Mouse (Mus musculus) adrenal gland, postnatal 36 days (tissue): ENCODE results near the gene Mab21l3. TPM values are rescaled to one million over a fixed set of nuclear protein-coding genes. Genes with fewer than 3 reads are reported as not detected.
"Not testable (repeated sequence)": the region's sequence is repeated elsewhere in the genome, so short reads cannot be mapped to it uniquely, and the experiment has no call there.

ENCODE experiments used
- DNase-seq, 2 experiments: peaks; one replicate each; pipeline ENCODE4 v3.0.0; 2021; ENCODE audit warnings: mixed read lengths in 1 of 2
- total RNA-seq, 2 experiments: library from RNA; stranded (reverse); gene quantifications; 2 replicates each; pipeline ENCODE4 v1.2.3; 2021

Mab21l3 gene
- total RNA-seq, 2 experiments from 2014 or later, result 0.89 TPM; not detected in 1

GRCm38 (mm10) chr3:101842372-101843094, 6.2 kb downstream of the Mab21l3 start:
- DNase-seq, result no peak

- DNase-seq, result no peak
These were observed 9.4 kb downstream of the Mab21l3 start for GRCm38 (mm10) chr3:101839327-101839726.

GRCm38 (mm10) chr3:101836971-101837370, 11.8 kb downstream of the Mab21l3 start:
- no peak for DNase-seq

GRCm38 (mm10) chr3:101836532-101836931, 12.2 kb downstream of the Mab21l3 start:
- no peak for DNase-seq

DNA sequence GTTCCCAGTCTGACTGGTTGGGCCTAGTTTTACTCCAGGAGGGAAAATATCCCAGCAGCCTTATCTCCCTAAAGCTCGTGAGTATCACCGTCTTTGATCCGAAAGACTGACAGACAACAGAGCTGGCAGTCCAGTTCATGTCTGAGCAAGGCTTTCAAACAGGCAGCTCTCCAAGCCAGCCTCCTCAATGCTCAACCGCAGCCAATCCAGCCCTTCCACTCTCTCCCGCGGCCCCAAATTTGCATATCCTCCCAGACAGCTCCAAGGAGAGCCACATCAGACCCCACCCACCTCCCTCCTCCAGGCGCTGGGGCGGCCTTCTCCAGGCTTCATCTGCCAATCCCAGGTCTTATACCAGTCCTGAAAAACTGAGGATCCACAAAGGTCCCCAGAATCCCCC, 12.7 kb downstream of the Mab21l3 start:
- peak; percentile 80 to 86 for DNase-seq

DNA sequence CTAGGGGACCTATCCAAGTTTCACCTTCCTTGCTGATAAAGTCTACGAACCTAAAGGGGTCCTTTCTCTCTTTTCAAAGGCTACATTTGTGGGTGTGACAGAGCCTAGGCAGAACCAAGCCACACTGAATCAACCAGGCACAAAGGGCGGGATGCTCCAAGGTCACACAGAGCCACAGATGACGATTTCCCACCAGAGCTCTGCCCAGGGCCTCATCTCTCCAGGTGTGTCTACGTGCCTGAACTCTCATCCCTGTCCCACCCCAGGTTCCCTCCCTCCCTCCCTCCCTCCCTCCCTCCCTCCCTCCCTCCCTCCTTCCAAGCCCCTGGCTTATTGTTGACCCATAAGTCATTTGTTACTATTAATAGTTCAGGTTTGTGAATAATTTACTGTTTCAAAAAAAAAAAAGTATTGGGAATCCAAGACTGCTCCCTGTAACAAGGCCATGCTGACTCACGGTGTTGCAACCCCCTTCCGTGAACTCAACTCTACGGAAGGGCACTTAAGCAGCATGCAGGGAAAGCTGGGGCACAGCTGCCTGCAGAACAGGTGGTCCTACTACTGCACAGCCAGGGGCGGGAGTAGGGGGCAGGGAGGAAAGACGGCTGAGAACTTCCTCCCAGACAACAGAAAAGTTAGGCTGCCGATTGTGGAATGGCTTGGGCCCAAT, 17.4 kb downstream of the Mab21l3 start:
- DNase-seq, result peak; percentile 80 to 87

GRCm38 (mm10) chr3:101829881-101830616, 18.7 kb downstream of the Mab21l3 start:
- no peak for DNase-seq

GRCm38 (mm10) chr3:101828595-101828994, 20.2 kb downstream of the Mab21l3 start:
- DNase-seq, result no peak

DNA sequence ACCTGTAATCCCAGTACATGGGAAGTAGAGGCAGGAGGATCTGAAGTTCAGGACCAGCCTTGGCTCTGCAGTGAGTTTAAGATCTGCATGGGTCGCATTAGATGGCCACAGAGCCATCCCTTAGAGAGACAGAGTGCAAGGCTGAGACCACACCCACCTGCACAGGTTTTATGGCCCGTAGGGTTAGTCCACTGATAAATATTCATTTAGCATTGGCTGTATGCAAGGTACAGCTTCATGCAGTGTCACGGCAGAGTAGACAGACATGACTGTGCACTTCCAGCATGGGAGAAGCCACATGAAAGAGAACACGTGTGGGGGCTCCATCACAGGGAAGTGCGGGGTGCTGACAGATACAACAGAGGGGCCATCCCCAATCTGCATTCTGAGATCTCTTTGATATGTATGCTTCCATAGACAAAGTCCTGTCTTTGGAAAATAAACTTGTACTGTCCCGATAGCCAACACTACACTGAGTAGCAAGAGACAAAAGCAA, 21.5 kb downstream of the Mab21l3 start:
- DNase-seq, result no peak

GRCm38 (mm10) chr3:101824338-101824737, 24.4 kb downstream of the Mab21l3 start:
- no peak for DNase-seq

- no peak for DNase-seq
These were observed 26.7 kb downstream of the Mab21l3 start for GRCm38 (mm10) chr3:101822052-101822451.

- not testable (repeated sequence) for DNase-seq
These were observed 28.1 kb downstream of the Mab21l3 start for GRCm38 (mm10) chr3:101820708-101821107.

DNA sequence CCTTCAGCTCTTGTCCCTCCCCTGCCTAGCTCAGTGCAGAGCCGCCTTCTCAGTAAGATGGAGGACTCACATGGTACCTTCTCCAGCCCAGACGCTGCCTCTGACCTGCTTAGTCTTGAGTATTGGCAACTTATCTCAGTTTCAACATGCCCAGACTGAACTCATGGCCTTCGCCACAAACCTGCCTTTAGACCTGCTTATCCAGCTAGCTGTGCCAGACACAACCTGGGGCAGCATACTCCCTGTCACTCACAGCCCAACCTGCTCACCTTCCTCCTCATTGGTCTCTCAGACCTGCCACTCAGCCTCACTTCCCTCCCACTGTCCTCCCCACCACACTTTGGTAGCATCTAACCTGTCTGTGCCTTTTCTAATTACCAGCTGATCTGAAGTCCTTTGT, 32.8 kb downstream of the Mab21l3 start:
- no peak for DNase-seq

GRCm38 (mm10) chr3:101814790-101815189, 34.0 kb downstream of the Mab21l3 start:
- DNase-seq, result no peak

DNA sequence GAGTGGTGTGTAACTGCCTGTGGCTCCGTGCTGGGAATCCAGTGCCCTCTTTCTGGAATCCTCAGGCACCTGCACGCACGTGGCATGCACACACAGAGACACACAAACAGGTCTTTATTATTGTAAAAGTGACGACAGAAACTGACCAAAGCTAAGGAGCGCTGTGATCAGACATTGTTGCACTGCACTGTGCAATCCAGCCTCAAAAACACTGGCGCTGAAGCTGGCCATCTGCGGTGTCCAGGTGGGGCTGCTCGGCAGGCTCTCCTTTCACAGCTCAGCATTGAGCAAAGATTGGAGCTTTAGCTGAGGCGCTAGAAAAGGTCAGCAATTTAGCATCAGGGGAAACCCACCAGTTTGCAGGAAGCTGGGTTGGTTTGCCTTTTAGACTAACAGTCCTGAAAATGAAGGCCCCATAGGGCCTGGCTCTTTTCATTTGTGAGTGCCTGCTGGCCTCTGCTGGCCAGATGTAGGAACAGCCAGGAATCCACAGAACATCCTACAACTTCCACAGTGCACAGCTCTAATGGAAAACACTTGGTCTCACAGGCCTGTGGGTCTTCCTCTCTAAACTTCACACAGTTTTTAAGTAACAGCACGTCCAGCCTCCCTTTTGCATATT, 36.3 kb downstream of the Mab21l3 start:
- DNase-seq, result peak; percentile 65 to 71

DNA sequence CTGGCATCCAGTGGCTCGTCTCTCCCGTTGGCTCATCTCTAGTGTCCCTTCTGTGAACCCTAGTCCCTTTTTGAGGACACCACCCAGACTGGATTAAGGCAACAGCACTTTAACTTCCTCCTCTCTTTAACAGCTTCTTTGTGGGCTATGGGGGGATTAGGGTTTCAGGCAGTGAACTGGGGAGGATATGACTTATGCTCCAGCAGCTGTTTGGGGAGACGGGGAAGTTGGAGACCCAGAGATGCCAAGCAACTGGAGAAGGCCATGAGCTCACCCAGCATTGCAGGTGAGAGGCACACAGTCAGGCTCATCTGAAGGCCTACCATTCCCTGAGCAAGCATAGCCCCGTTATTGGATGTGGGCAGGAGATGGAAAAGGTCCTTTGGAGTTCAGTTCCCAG, 36.8 kb downstream of the Mab21l3 start:
- no peak for DNase-seq

- DNase-seq, result no peak
These were observed 41.1 kb downstream of the Mab21l3 start for GRCm38 (mm10) chr3:101807646-101808045.

- no peak for DNase-seq
These were observed 41.8 kb downstream of the Mab21l3 start for GRCm38 (mm10) chr3:101806941-101807340.

- DNase-seq, result peak; percentile 94 to 95
These were observed 42.6 kb downstream of the Mab21l3 start for GRCm38 (mm10) chr3:101806149-101806548.

GRCm38 (mm10) chr3:101805562-101806004, 43.2 kb downstream of the Mab21l3 start:
- peak; percentile 43 to 58 for DNase-seq

DNA sequence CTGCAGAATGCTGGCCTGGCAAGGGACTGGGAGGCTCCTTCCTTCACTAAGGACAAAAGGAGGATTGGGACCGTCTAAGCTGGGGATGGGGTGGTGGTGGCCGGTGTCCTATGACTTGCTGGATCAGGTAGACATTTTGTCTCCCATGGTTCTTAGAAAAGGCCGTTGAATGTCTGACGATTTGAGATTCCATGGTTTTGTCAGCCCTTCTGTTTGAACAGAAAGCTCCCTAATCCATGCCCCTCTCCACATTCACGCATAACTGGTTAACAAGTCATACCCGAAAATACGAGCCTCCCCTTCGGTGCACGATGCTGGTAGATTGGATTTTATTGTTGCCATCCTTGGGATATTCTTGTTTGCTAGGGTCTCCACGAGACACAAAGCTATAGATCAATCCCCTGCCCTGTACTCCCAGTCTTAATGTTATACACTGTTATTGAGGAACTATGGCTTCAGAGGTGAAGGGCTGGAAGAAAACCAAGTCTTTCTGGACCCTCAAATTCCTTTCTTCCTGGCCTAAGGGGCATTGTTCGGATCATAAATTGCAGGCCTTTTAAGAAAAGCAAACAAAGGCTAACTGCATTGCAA, 43.7 kb downstream of the Mab21l3 start:
- DNase-seq, result no peak

GRCm38 (mm10) chr3:101804331-101804730, 44.4 kb downstream of the Mab21l3 start:
- DNase-seq, result peak; percentile 19 to 28
